10 mouse cellular contexts compared by ENCODE assay signal in the genomic region with DNA sequence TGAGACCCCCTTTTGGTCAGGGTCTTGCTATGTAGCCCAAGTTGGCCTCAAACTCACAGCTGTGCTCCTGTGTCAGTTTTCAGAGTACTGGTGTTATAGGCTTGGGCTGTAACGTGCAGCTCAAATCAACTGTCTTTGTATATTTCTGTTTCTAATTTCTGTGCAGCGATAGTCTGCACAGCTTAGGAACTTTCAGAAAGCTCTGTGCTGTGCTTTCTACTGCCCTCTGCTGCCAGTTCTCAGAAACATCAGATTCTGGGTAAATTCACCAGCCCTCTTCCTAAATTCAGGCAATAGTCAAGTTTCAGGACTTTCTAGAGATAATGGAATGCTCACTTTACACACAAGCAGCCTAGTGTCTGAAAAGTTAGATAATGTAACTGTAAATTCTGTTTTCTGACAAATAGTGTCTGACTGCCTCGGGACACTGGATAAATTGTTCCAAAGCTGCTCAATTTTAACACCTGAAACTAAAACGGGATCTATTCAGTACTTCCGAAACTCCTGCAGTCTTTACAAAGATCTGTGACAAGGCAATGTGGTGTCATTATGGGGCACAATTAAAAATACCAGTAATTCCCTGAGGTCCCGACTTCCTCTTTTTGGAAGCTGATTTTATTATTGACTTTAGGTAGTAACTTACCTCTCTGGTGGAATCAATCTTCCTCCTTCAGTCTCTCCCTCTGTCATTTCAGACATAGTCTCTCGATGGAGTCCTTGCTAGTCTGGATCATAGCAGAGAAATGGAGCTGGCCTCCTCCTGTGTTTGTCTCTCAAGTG. TPM values are rescaled to one million over a fixed set of nuclear protein-coding genes. Genes with fewer than 3 reads are reported as not detected.
DNase-seq lines count a peak whose midpoint lies in the region; ATAC-seq and TF ChIP-seq lines count a peak whose summit lies in the region.
"Had no signal": no experiment of that assay in that cellular context is flagged by ENCODE, and none has a peak within 500 bp of the region (broad histone marks: within the 10 kb centered on the region; RNA-seq: fewer than 3 reads in every experiment).

No protein-coding gene starts in this region.

- H3K9me3 ChIP-seq in intestine, embryonic 15.5 days: no peaks in the 10 kb centered on the region
- H3K9me3 ChIP-seq in intestine, embryonic 16.5 days (ENCODE audit: control insufficient read depth, low read length): no peaks in the 10 kb centered on the region
- H3K9me3 ChIP-seq in CH12.LX (replicated peaks; ENCODE audit: low read length): no peaks in the 10 kb centered on the region
- H3K9me3 ChIP-seq: embryonic facial prominence, embryonic 12.5 days; limb, embryonic 12.5 days had no signal

- WGBS in intestine, embryonic 15.5 days: 55% methylated on average over 7 of the region's 7 CpGs
- 63% methylated on average over 7 of the region's 7 CpGs for WGBS in intestine, embryonic 16.5 days

- dilution Hi-C loops in CH12.LX (cut with MboI; ENCODE audit: extremely low pct_ligation_motif_present, extremely low pct_unique_long_range_greater_than_20kb, low sequenced_read_pairs): no loop called here

- peak; percentile 63 for TF ChIP-seq RAD21 in CH12.LX (IDR thresholded peaks at IDR 0.05; ENCODE audit: low read depth, low read length)

- TF ChIP-seq CTCF in CH12.LX (conservative IDR thresholded peaks at IDR 0.05 in 1 of 2, IDR thresholded peaks at IDR 0.05 in 1 of 2; ENCODE audit: low read depth in 2 of 2, low read length in 2 of 2): peak in 1 of 2 experiments; percentile 63; a peak in 2 of 4 replicates
- no peak for TF ChIP-seq CTCF in bone marrow macrophage, adult 2 months (IDR thresholded peaks at IDR 0.05; ENCODE audit: low read depth, low read length)

- H3K79me2 ChIP-seq in CH12.LX (replicated peaks; ENCODE audit: control insufficient read depth, extremely low read depth, insufficient read depth, poor library complexity, severe bottlenecking): peaks cover 61% of the 10 kb centered on the region

- no peak overlapping the region for H3K27ac ChIP-seq in intestine, embryonic 15.5 days
- no peak overlapping the region for H3K27ac ChIP-seq in intestine, embryonic 16.5 days (ENCODE audit: low read length)
- H3K27ac ChIP-seq in CH12.LX (ENCODE audit: insufficient read depth, low read depth): no peak overlapping the region
- peak overlapping the region; percentile 21; the same call in 1 of the 2 replicates for H3K27ac ChIP-seq in bone marrow macrophage, adult 2 months (ENCODE audit: insufficient read depth, low read depth, low read length)
- H3K27ac ChIP-seq: embryonic facial prominence, embryonic 12.5 days; limb, embryonic 12.5 days had no signal

- TF ChIP-seq POLR2A in CH12.LX (IDR thresholded peaks at IDR 0.05; ENCODE audit: low read depth, low read length): no peak
- no peak for TF ChIP-seq POLR2A in bone marrow macrophage, adult 2 months (IDR thresholded peaks at IDR 0.05; ENCODE audit: borderline replicate concordance, low read depth, low read length)

- TF ChIP-seq EP300 in CH12.LX (IDR thresholded peaks at IDR 0.05; ENCODE audit: low read length): no peak

- H3K9ac ChIP-seq in intestine, embryonic 15.5 days: no peak overlapping the region
- H3K9ac ChIP-seq in intestine, embryonic 16.5 days (ENCODE audit: low read depth, low read length): no peak overlapping the region
- no peak overlapping the region for H3K9ac ChIP-seq in CH12.LX (ENCODE audit: insufficient read depth, low read depth)
- H3K9ac ChIP-seq: embryonic facial prominence, embryonic 12.5 days; limb, embryonic 12.5 days had no signal

- no peak overlapping the region for H3K4me3 ChIP-seq in intestine, embryonic 15.5 days (replicated peaks)
- H3K4me3 ChIP-seq in intestine, embryonic 16.5 days (ENCODE audit: low read length): no peak overlapping the region
- no peak overlapping the region for H3K4me3 ChIP-seq in CH12.LX (replicated peaks in 1 of 3; ENCODE audit: low read depth in 2 of 3, low read length in 2 of 3, poor library complexity in 1 of 3)
- H3K4me3 ChIP-seq in bone marrow macrophage, adult 2 months (ENCODE audit: insufficient read depth, low read length): no peak overlapping the region
- H3K4me3 ChIP-seq: embryonic facial prominence, embryonic 12.5 days; limb, embryonic 12.5 days had no signal

- no peaks in the 10 kb centered on the region for H3K36me3 ChIP-seq in intestine, embryonic 15.5 days
- no peaks in the 10 kb centered on the region for H3K36me3 ChIP-seq in intestine, embryonic 16.5 days (ENCODE audit: control insufficient read depth, insufficient read depth, low read length)
- H3K36me3 ChIP-seq in CH12.LX (replicated peaks in 1 of 2; ENCODE audit: control insufficient read depth in 1 of 2, insufficient read depth in 1 of 2, low read length in 1 of 2): peaks cover 2 to 23% of the 10 kb centered on the region in 2 experiments
- H3K36me3 ChIP-seq: embryonic facial prominence, embryonic 12.5 days; limb, embryonic 12.5 days had no signal

- H3K4me2 ChIP-seq in intestine, embryonic 15.5 days (replicated peaks): no peak overlapping the region
- no peak overlapping the region for H3K4me2 ChIP-seq in intestine, embryonic 16.5 days (ENCODE audit: low read depth, low read length)
- H3K4me2 ChIP-seq in CH12.LX (ENCODE audit: insufficient read depth, low read depth, poor library complexity, severe bottlenecking): peak overlapping the region; percentile 61
- H3K4me2 ChIP-seq: embryonic facial prominence, embryonic 12.5 days; limb, embryonic 12.5 days had no signal

- DNase-seq in CH12.LX (ENCODE audit: extremely low read depth): peak; percentile 37
- peak; percentile 4 to 30 for DNase-seq in frontal cortex, postnatal 36 days (ENCODE audit: low spot score in 2 of 2)
- peak; percentile 18 to 46 for DNase-seq in layer of hippocampus, postnatal 10 days (ENCODE audit: low spot score in 2 of 2)
- DNase-seq in T-cell, adult 2 months (ENCODE audit: low spot score): no peak

- H3K4me1 ChIP-seq in intestine, embryonic 15.5 days (replicated peaks): no peaks in the 10 kb centered on the region
- no peaks in the 10 kb centered on the region for H3K4me1 ChIP-seq in intestine, embryonic 16.5 days (ENCODE audit: control insufficient read depth, insufficient read depth, low read length)
- peaks cover 0 to 40% of the 10 kb centered on the region in 2 experiments; a peak in 1 of 4 replicates for H3K4me1 ChIP-seq in CH12.LX (ENCODE audit: control insufficient read depth in 1 of 2, insufficient read depth in 2 of 2)
- peaks cover 19% of the 10 kb centered on the region for H3K4me1 ChIP-seq in bone marrow macrophage, adult 2 months (ENCODE audit: control insufficient read depth, insufficient read depth, low read length)
- H3K4me1 ChIP-seq: embryonic facial prominence, embryonic 12.5 days; limb, embryonic 12.5 days had no signal

- in situ Hi-C loops in CH12.LX (cut with MboI; ENCODE audit: low pct_ligation_motif_present, low pct_unique_long_range_greater_than_20kb, low sequenced_read_pairs): loop anchor here (10.0 kb wide), 1 partner anchor 105 kb away; a partner anchor contains a TSS

- ATAC-seq in intestine, embryonic 15.5 days: peak; percentile 56
- ATAC-seq in intestine, embryonic 16.5 days: no peak
- 0 out of 2 replicates have a peak, but pooled peaks have one; percentile 43 for ATAC-seq in monocyte, adult 5-6 weeks (replicated peaks; ENCODE audit: insufficient number of reproducible peaks, low FRiP score, low TSS enrichment, poor library complexity, severe bottlenecking)

- no peaks in the 10 kb centered on the region for H3K27me3 ChIP-seq in intestine, embryonic 15.5 days (replicated peaks)
- no peaks in the 10 kb centered on the region for H3K27me3 ChIP-seq in intestine, embryonic 16.5 days (replicated peaks; ENCODE audit: control insufficient read depth, insufficient read depth, low read length)
- no peaks in the 10 kb centered on the region for H3K27me3 ChIP-seq in CH12.LX (replicated peaks)
- H3K27me3 ChIP-seq: embryonic facial prominence, embryonic 12.5 days; limb, embryonic 12.5 days had no signal

TF ChIP-seq in CH12.LX, 34 proteins besides CTCF, POLR2A, EP300 and RAD21:
- no peak for TF ChIP-seq MEF2A (IDR thresholded peaks at IDR 0.05; ENCODE audit: borderline replicate concordance, low read depth, low read length)
- TF ChIP-seq SMC3 (IDR thresholded peaks at IDR 0.05; ENCODE audit: low read depth, low read length): peak; percentile 63
- TF ChIP-seq TBP (conservative IDR thresholded peaks at IDR 0.05; ENCODE audit: low read depth, low read length): 0 out of 2 replicates have a peak, but pooled peaks have one; percentile 19
- no peak for TF ChIP-seq KAT2A (IDR thresholded peaks at IDR 0.05; ENCODE audit: insufficient replicate concordance, low read length)
TF ChIP-seq in CH12.LX: peak in this region for 2.

RNA-seq across cellular contexts. Expression of a gene that starts 9.2 kb away (rescaled TPM):
- 0.10 and 0.20 TPM in 2 replicates for polyA plus RNA-seq in intestine, embryonic 15.5 days (2015; fragmentation: Nextera tagmentation; extraction: Ambion mirVana)
- polyA plus RNA-seq in intestine, embryonic 16.5 days (2015; fragmentation: Nextera tagmentation; extraction: Ambion mirVana): 0.17 and 0.21 TPM in 2 replicates
- total RNA-seq in CH12.LX (2012; rRNA removed) (8.3 and 12.8 TPM in 2 replicates), CH12.LX (2014; rRNA removed) (30.7 and 31.5 TPM in 2 replicates)
- polyA plus RNA-seq in CH12.LX (2012; ENCODE audit: insufficient read length, low read depth): 14.1 and 14.5 TPM in 2 replicates
- polyA plus RNA-seq in bone marrow macrophage, adult 2 months (2012; ENCODE audit: insufficient read depth, insufficient read length, missing spikeins): 21.2 and 22.1 TPM in 2 replicates
- total RNA-seq in layer of hippocampus, postnatal 10 days (2021): under 1 TPM; 0.09 to 0.11 TPM
- total RNA-seq in monocyte, adult 5-6 weeks (2017): 36.4 to 45.0 TPM (median 36.7 TPM) in 3 replicates

Comparison
In these comparisons a context has a peak if more than half of its experiments do, and no peak if none do; other contexts are left out.
1. RNA of a gene that starts 9.2 kb away (polyA plus RNA-seq): 21.2 to 22.1 TPM in bone marrow macrophage, adult 2 months and 14.1 to 14.5 TPM in CH12.LX; 0.10 to 0.20 TPM in intestine, embryonic 15.5 days and 0.17 to 0.21 TPM in intestine, embryonic 16.5 days; every median in the first group is over 10 times any median in the second.